In the genomic region with DNA sequence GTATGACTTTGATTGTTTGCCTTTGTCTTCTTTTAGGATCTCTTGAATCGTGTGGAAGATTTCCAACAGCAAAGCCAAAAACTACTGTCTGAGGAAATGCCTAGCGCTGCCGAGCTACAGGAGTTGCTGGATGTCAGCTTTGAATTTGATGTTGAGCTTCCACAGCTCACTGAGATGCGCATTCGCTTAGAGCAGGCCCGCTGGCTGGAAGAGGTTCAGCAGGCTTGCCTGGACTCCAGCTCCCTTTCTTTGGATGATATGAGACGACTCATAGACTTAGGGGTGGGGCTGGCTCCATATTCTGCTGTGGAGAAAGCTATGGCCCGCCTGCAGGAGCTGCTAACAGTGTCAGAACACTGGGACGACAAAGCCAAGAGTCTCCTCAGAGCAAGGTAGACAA, we compare ENCODE assay signal across 25 mouse cellular contexts. TPM values are rescaled to one million over a fixed set of nuclear protein-coding genes. Genes with fewer than 3 reads are reported as not detected.
DNase-seq lines count a peak whose midpoint lies in the region; ATAC-seq and TF ChIP-seq lines count a peak whose summit lies in the region.
"Had no signal": no experiment of that assay in that cellular context is flagged by ENCODE, and none has a peak within 500 bp of the region (broad histone marks: within the 10 kb centered on the region; RNA-seq: fewer than 3 reads in every experiment).

No protein-coding gene starts in this region.

- H3K4me1 ChIP-seq in heart, embryonic 10.5 days, result no peaks in the 10 kb centered on the region
- H3K4me1 ChIP-seq in heart, adult 2 months (ENCODE audit: control insufficient read depth, insufficient read depth, low read length), result no peaks in the 10 kb centered on the region
- H3K4me1 ChIP-seq in forebrain, embryonic 15.5 days, result no peaks in the 10 kb centered on the region
- H3K4me1 ChIP-seq: embryonic facial prominence, embryonic 13.5 days; embryonic facial prominence, embryonic 15.5 days; forebrain, embryonic 10.5 days; forebrain, embryonic 12.5 days had no signal

- TF ChIP-seq POLR2A in heart, adult 2 months (IDR thresholded peaks at IDR 0.05; ENCODE audit: insufficient read depth, low read depth, low read length), result no peak

- no peak overlapping the region for H3K27ac ChIP-seq in heart, embryonic 10.5 days
- no peak overlapping the region for H3K27ac ChIP-seq in heart, adult 2 months
- H3K27ac ChIP-seq in forebrain, embryonic 15.5 days (replicated peaks), result no peak overlapping the region
- H3K27ac ChIP-seq: embryonic facial prominence, embryonic 13.5 days; embryonic facial prominence, embryonic 15.5 days; forebrain, embryonic 10.5 days; forebrain, embryonic 12.5 days had no signal

- peak; percentile 63 for DNase-seq in heart, embryonic 10.5 days (ENCODE audit: low spot score)
- no peak for DNase-seq in heart, adult 2 months
- peak; percentile 57 for DNase-seq in NIH3T3 (ENCODE audit: low read depth)
- no peak for DNase-seq in gastrocnemius, adult 8-10 months (ENCODE audit: low spot score in 2 of 2)
- DNase-seq: adrenal gland, adult 2 months; adrenal gland, postnatal 10 days; adrenal gland, postnatal 25 days; B cell, adult 2 months; cerebellum, adult 11 months; cerebellum, adult 18-20 months; cerebellum, adult 8-10 months; cerebellum, adult 9-11 months; cerebellum, postnatal 14 days; cerebellum, postnatal 36 days; forebrain, postnatal 0 days had no signal

- no peak overlapping the region for H3K9ac ChIP-seq in heart, adult 2 months (ENCODE audit: low read depth, low read length)
- no peak overlapping the region for H3K9ac ChIP-seq in forebrain, embryonic 15.5 days (replicated peaks)
- H3K9ac ChIP-seq: embryonic facial prominence, embryonic 13.5 days; embryonic facial prominence, embryonic 15.5 days; forebrain, embryonic 12.5 days; forebrain, postnatal 0 days had no signal

- TF ChIP-seq CTCF in heart, adult 2 months (IDR thresholded peaks at IDR 0.05), result no peak

- no peaks in the 10 kb centered on the region for H3K79me2 ChIP-seq in heart, adult 2 months (replicated peaks; ENCODE audit: control insufficient read depth, insufficient read depth, low read length)

- no peaks in the 10 kb centered on the region for H3K27me3 ChIP-seq in heart, embryonic 10.5 days (ENCODE audit: insufficient read depth, poor library complexity, severe bottlenecking)
- no peaks in the 10 kb centered on the region for H3K27me3 ChIP-seq in heart, adult 2 months (ENCODE audit: control insufficient read depth, insufficient read depth, low read length)
- H3K27me3 ChIP-seq in forebrain, embryonic 15.5 days, result no peaks in the 10 kb centered on the region
- H3K27me3 ChIP-seq: CH12.LX; embryonic facial prominence, embryonic 13.5 days; embryonic facial prominence, embryonic 15.5 days; forebrain, embryonic 12.5 days had no signal

- peaks cover 94% of the 10 kb centered on the region for H3K36me3 ChIP-seq in heart, embryonic 10.5 days
- no peaks in the 10 kb centered on the region; the same call in none of the 2 replicates for H3K36me3 ChIP-seq in heart, adult 2 months (ENCODE audit: control insufficient read depth, insufficient read depth, low read length)
- H3K36me3 ChIP-seq in forebrain, embryonic 15.5 days, result peaks cover 89% of the 10 kb centered on the region

- ATAC-seq in forebrain, embryonic 15.5 days (replicated peaks), result no peak
- ATAC-seq: CD4-positive, CD25-positive, alpha-beta regulatory T cell, adult 4 months; forebrain, embryonic 14.5 days; forebrain, postnatal 0 days had no signal

- no peak overlapping the region for H3K4me3 ChIP-seq in heart, embryonic 10.5 days
- H3K4me3 ChIP-seq in heart, adult 2 months, result no peak overlapping the region
- H3K4me3 ChIP-seq in forebrain, embryonic 15.5 days, result no peak overlapping the region
- H3K4me3 ChIP-seq: embryonic facial prominence, embryonic 13.5 days; embryonic facial prominence, embryonic 15.5 days; erythroblast, embryonic 14.5 days; forebrain, embryonic 10.5 days; forebrain, embryonic 12.5 days had no signal

- 85% methylated on average over 9 of the region's 9 CpGs for WGBS in heart, embryonic 10.5 days
- WGBS in heart, adult 2 months, result 70% methylated on average over 9 of the region's 9 CpGs
- 89% methylated on average over 9 of the region's 9 CpGs for WGBS in forebrain, embryonic 15.5 days

- H3K4me2 ChIP-seq in forebrain, embryonic 15.5 days (replicated peaks), result no peak overlapping the region
- H3K4me2 ChIP-seq: embryonic facial prominence, embryonic 13.5 days; embryonic facial prominence, embryonic 15.5 days; forebrain, embryonic 12.5 days had no signal

- intact Hi-C loops in heart, adult 2 months (cut with DNase I), result no loop called here

- no peak for TF ChIP-seq EP300 in heart, adult 2 months (IDR thresholded peaks at IDR 0.05; ENCODE audit: insufficient read depth, low read depth, low read length)

- no peaks in the 10 kb centered on the region for H3K9me3 ChIP-seq in heart, embryonic 10.5 days
- H3K9me3 ChIP-seq in forebrain, embryonic 15.5 days, result no peaks in the 10 kb centered on the region
- H3K9me3 ChIP-seq: embryonic facial prominence, embryonic 13.5 days; embryonic facial prominence, embryonic 15.5 days; forebrain, embryonic 10.5 days; forebrain, embryonic 12.5 days; G1E had no signal

RNA-seq across cellular contexts. Expression of a gene that starts 28.8 kb away (rescaled TPM):
- 0.12 and 0.29 TPM in 2 replicates for polyA plus RNA-seq in heart, embryonic 10.5 days (2016; fragmentation: Nextera tagmentation; extraction: Ambion mirVana)
- under 1 TPM in 1 of 2 experiments, not detected in 1; 0.05 TPM for total RNA-seq in heart, adult 2 months (2021)
- 0.04 and 0.06 TPM in 2 replicates for polyA plus RNA-seq in heart, adult 2 months (2012; rRNA removed)
- 1.2 and 1.8 TPM in 2 replicates for polyA plus RNA-seq in forebrain, embryonic 15.5 days (2015; fragmentation: Nextera tagmentation; extraction: Ambion mirVana)
- under 1 TPM in 1 of 4 experiments, not detected in 3; 0.02 TPM for total RNA-seq in gastrocnemius, adult 8-10 months (2022)
- total RNA-seq: CH12.LX had no signal
- polyA plus RNA-seq: G1E had no signal

RNA-seq across cellular contexts. Expression of a gene that starts 57.7 kb away (rescaled TPM):
- polyA plus RNA-seq in heart, embryonic 10.5 days (2016; fragmentation: Nextera tagmentation; extraction: Ambion mirVana), result 28.9 and 42.5 TPM in 2 replicates
- 10 to 100 TPM; 11.6 to 13.2 TPM for total RNA-seq in heart, adult 2 months (2021)
- 3.3 and 7.0 TPM in 2 replicates for polyA plus RNA-seq in heart, adult 2 months (2012; rRNA removed)
- polyA plus RNA-seq in forebrain, embryonic 15.5 days (2015; fragmentation: Nextera tagmentation; extraction: Ambion mirVana), result 104 and 107 TPM in 2 replicates
- 1 to 10 TPM; 8.4 to 9.8 (median 9.5) TPM for total RNA-seq in gastrocnemius, adult 8-10 months (2022)

Comparison
In these comparisons a context has a peak if more than half of its experiments do, and no peak if none do; other contexts are left out.
1. DNase-seq: peak in heart, embryonic 10.5 days (single experiment) and NIH3T3 (single experiment); none in heart, adult 2 months (0 of 2) and gastrocnemius, adult 8-10 months (0 of 2).